Mouse (Mus musculus) megakaryocyte progenitor cell, adult 5-6 weeks (primary cell): ENCODE data around the gene Abca8b. TPM values are rescaled to one million over a fixed set of nuclear protein-coding genes. Genes with fewer than 3 reads are reported as not detected.
"Not testable (repeated sequence)": the region's sequence is repeated elsewhere in the genome, so short reads cannot be mapped to it uniquely, and the experiment has no call there.

Source experiments
- ATAC-seq: replicated peaks from 2 replicates; pipeline ENCODE4 v1.8.0; 2016; ENCODE audit warnings: mild to moderate bottlenecking, moderate TSS enrichment, inconsistent platforms; ENCODE audit not compliant: poor library complexity
- total RNA-seq, 2 experiments: library from RNA; stranded (forward) in 1 of 2; stranded (reverse) in 1 of 2; fragments of 157-497, 149-512 nt in 1 of 2; fragments of 200-1000 nt in 1 of 2; gene quantifications; 2 replicates each; pipeline versions ENCODE4 v1.2.3 to v1.2.4; 2015 to 2017

Gene Abca8b
- total RNA-seq, 2 experiments from 2014 or later = 0.04 to 0.20 TPM

- ATAC-seq = no peak
These were observed 79.0 kb downstream of the Abca8b start for GRCm38 (mm10) chr11:109916654-109917053.

GRCm38 (mm10) chr11:109913156-109913555 is 82.5 kb downstream of the Abca8b start:
- not testable (repeated sequence) for ATAC-seq

- not testable (repeated sequence) for ATAC-seq
These were observed 83.5 kb downstream of the Abca8b start for GRCm38 (mm10) chr11:109912118-109912517.

DNA sequence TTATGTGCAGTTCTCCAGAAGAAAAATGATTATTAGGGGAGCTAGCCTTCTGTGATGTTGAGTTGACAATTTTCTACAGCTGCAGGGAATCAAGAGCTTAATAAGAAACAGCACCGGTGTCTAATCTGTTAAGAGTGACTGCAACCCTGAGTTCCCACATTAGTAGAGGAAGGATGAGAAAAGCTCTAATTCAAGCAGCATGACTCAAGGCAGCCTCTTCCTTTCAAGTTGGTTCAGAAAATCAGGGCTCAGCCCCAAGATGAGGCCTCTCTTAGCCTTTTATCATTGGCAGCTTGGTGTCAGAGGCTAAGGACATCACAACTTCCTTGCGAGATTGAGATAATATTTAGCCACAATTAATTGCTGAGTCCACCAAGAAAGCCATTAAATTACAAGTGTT is 85.8 kb downstream of the Abca8b start:
- no peak for ATAC-seq

- ATAC-seq = peak; percentile 85
These were observed 87.2 kb downstream of the Abca8b start for GRCm38 (mm10) chr11:109908207-109909031.

DNA sequence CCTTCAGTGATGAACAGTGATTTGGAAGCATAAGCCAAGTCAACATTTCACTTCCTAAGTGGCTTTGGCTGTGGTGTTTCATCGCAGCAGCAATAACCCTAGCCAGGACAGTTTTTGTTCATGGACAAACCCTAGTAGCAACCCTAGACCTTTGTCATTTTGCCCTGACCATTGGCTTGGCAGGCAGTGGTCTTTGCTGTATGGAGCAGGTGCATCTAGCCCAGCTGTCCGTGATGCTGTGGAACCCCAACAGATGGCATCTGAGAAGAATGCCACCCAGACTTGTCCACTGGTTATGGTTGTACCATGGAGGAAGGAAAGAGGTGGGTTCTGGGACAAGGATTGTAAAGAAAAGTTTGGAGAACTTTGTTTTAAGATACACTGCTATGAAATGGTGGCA is 88.1 kb downstream of the Abca8b start:
- ATAC-seq = no peak

DNA sequence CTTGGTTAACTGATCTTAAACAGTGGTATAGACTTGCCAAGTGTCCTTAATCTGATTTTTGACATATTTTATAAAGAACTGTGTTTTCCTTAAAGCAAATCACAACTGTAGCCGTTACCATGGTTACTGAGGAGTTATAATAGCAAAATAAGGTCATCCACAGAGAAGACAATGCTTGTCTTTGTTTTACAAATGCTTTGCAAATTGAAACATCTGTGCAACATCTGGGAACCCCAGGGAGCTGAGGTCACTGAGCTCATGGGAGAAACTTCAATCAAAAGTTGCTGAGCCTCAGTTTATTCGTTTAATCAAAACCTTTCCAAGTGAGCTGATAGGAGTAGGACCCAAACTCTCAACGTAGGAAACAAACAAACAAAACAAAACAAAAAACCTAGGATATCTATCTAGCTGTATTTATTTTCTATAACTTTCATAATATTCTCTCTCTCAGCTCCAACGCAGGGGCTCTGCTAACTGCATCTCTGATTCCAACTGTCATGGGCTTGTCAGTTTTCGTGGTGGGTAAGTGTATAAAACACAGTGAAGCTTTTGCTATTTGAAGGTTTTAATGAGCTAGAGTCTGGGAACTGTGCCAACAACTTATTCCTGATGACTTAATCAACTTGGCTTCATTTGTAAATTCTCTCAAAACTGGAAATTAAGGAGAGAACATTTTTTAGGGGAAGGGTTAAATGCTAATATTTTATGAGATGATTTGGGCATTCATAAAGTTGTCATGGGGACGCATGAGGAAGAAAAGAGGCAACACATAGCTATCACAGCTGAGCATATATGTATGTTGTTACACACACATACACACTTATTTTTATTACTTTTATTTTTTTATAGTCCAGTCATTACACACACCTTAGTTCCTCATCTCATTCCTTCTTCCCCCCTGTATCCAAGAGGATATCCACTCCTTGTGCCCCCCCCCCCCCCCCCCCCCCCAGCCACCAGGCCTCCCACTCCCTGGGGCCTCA is 92.7 kb downstream of the Abca8b start:
- ATAC-seq = no peak

DNA sequence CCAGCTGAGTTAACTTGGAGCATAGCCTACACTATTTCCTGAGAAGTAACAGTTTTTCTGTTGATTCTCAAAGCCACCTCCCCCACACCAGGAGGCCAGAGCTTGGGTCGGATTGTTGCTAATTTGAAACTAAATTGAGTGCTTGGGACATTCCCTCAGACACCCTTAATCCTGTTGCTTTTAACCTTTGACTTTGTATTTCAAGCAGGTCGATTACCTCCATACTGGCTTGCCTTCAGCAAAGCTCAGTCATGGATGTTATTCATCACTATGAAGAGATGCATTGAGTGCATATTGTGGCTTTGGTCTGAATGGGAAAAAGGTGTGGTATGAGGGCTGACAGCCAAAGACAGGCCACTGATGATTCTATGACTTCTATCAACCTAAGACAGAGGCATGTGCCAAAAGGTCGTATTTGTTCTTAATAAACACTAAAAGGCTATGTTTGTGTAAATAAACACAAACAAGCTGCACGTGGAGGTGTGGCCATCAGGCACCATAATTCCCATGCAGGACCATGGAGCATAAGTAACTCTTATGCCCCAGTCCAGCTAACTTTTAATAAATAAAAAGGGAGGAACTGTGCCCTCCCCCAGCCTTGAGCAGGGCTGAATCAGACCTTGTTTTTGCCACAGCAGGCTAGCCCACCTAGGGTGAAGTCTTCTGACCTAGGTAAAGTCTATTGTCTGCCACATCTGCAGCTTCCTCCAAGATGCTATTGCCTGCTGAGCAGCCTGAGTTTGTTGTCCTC is 95.0 kb downstream of the Abca8b start:
- ATAC-seq = no peak

DNA sequence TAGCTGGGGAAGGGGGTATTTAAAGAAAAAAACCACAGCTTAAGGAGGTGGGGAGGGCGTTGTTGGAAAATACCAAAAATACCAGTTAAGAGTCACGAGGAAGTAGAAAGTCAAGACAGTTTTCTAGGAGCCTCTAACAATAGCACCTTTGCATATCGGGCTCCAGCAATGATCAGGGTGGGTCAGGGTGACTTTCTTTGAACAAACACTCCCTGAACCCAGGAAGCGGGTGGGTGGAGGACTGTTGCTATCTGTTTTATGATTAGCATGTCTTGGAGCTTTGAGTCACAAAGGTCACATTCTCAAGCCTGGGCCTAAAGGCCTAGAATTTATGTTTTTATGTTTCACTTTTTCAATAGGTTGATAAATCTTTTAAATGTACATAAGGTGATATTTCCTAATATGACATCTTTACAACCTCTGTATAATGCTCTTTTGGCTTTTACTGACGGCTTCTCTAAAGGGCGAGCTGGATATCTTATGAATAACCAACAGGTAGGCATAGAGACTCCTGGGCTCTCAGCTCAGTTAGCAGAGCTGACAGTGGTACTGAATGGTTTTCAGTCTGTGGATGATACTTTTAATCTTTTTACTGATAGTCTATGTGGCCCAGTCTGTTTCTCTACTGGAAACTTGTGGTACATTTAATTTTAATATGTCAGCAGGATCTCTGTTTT is 96.7 kb downstream of the Abca8b start:
- ATAC-seq = no peak

GRCm38 (mm10) chr11:109895952-109896530 is 99.6 kb downstream of the Abca8b start:
- ATAC-seq = no peak

DNA sequence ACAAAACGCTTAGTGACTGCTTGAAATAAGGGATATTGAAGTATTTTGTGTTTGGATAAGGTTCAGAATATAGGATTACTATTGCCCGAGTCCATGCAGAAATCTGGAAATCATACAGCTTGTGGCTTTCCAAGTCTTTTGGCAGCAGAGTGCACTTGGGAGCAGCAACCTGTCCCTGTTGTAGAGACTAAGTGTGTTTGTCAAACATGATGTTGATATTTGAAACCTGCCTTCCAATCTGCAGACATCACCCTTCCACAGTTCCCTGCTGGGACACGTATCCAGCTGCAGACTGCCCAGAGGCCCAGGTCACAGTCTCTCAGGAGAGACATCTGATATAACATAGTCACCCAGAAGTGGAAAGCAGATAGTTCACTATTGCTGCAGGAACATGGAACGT is 100.1 kb downstream of the Abca8b start:
- ATAC-seq = no peak

- ATAC-seq = no peak
These were observed 101.5 kb downstream of the Abca8b start for GRCm38 (mm10) chr11:109893894-109894804.

DNA sequence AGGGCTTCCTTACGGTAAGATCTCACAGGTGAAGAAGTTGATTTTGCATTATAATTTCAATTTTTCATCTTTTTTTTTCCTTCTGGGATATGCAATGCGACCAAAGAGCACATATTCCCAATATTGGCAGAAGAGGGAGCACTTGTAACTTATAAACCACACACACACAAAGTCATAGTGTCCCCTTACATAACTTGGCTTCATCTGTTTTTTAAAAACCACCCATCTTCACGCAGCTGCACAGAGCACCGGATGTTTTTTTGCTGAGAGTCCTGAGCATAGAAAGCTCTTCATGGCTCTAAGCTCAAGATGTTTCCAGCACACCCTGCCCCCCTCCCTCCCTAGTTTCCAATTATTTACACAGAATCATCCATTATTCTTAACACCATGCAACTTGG is 103.7 kb downstream of the Abca8b start:
- peak; percentile 63 for ATAC-seq

- no peak for ATAC-seq
These were observed 104.2 kb downstream of the Abca8b start for GRCm38 (mm10) chr11:109891371-109891988.

GRCm38 (mm10) chr11:109889595-109889994 is 106.0 kb downstream of the Abca8b start:
- peak; percentile 52 for ATAC-seq

GRCm38 (mm10) chr11:109886757-109887156 is 108.9 kb downstream of the Abca8b start:
- ATAC-seq = peak; percentile 46; the same call in 1 of the 2 replicates

DNA sequence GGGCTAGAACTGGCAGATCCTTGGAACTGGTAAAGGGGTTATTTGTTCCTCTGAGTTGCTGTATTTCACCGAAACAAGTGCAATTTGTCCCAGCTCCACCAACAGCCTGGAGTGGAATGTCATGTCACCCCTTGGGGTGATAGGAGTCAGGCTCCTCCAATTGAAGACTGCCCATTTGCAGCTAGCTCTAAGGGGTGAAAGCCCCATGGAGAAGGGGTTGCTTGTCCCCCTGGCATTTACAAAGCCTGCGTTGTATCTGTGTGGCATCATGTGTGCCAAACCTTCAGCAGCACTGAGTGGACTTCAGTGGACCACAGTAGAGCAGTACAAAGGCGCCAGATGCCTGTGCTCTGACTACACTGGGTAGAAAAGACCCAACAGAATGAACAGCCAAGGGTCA is 110.1 kb downstream of the Abca8b start:
- ATAC-seq = no peak

GRCm38 (mm10) chr11:109884801-109885200 is 110.8 kb downstream of the Abca8b start:
- ATAC-seq = no peak
